Mouse (Mus musculus) fat pad, adult 2 months (tissue): Measurements from ENCODE around the gene Slc9a5.

Experiments used
- DNase-seq: peaks from one replicate; pipeline ENCODE4 v3.0.0-alpha.2; 2011; ENCODE audit warnings: low read depth, low spot score; ENCODE audit errors: extremely low read depth

Slc9a5 gene

GRCm38 (mm10) chr8:105325641-105326093 is 23.0 kb upstream of the Slc9a5 start:
- DNase-seq: no peak

- no peak for DNase-seq
Measured at GRCm38 (mm10) chr8:105326141-105326672, 22.4 kb upstream of the Slc9a5 start, which contains the start of the genes Lrrc29 and Tmem208. Lrrc29 (minus strand) TSS chr8:105326278. Tmem208 (plus strand) TSS chr8:105326354.

- no peak for DNase-seq
Measured at GRCm38 (mm10) chr8:105326968-105327367, 21.7 kb upstream of the Slc9a5 start.

- no peak for DNase-seq
Measured at GRCm38 (mm10) chr8:105330325-105330724, 18.3 kb upstream of the Slc9a5 start.

- no peak for DNase-seq
Measured at GRCm38 (mm10) chr8:105331469-105331868, 17.2 kb upstream of the Slc9a5 start.

- no peak for DNase-seq
Measured at GRCm38 (mm10) chr8:105331931-105332330, 16.7 kb upstream of the Slc9a5 start.

GRCm38 (mm10) chr8:105332523-105332922 is 16.1 kb upstream of the Slc9a5 start:
- DNase-seq: no peak

GRCm38 (mm10) chr8:105336373-105337130 is 12.1 kb upstream of the Slc9a5 start:
- DNase-seq: no peak

- DNase-seq: no peak
Measured at GRCm38 (mm10) chr8:105338992-105339391, 9.7 kb upstream of the Slc9a5 start.

- DNase-seq: peak; percentile 62
Measured at GRCm38 (mm10) chr8:105339886-105340635, 8.6 kb upstream of the Slc9a5 start.

- DNase-seq: no peak
Measured at GRCm38 (mm10) chr8:105341399-105341798, 7.2 kb upstream of the Slc9a5 start.

- no peak for DNase-seq
Measured at GRCm38 (mm10) chr8:105342768-105343167, 5.9 kb upstream of the Slc9a5 start.

- DNase-seq: peak; percentile 78
Measured at GRCm38 (mm10) chr8:105343791-105344574, 4.7 kb upstream of the Slc9a5 start.

- DNase-seq: peak; percentile 55
Measured at GRCm38 (mm10) chr8:105345061-105345975, 3.3 kb upstream of the Slc9a5 start.

- DNase-seq: no peak
Measured at GRCm38 (mm10) chr8:105346611-105347427, 1.8 kb upstream of the Slc9a5 start.

GRCm38 (mm10) chr8:105347428-105348221 is 1.0 kb upstream of the Slc9a5 start, which contains the start of gene Fhod1:
Fhod1 (minus strand) TSS chr8:105347953.
- DNase-seq: peak; percentile 68

GRCm38 (mm10) chr8:105349096-105349771 is 591 bp downstream of the Slc9a5 start:
- no peak for DNase-seq

- DNase-seq: no peak
Measured at GRCm38 (mm10) chr8:105350186-105350585, 1.5 kb downstream of the Slc9a5 start.
